Mouse (Mus musculus) bone marrow, adult 2 months (tissue): Measurements from ENCODE around the gene Snrnp48. TPM values are rescaled to one million over a fixed set of nuclear protein-coding genes. Genes with fewer than 3 reads are reported as not detected.

Experiments
- H3K27ac ChIP-seq: fragments of 200-500 bp; 2 replicates; pipeline ENCODE4 v1.5.1; 2012; ENCODE audit warnings: low read depth, mild to moderate bottlenecking, control low read depth, inconsistent platforms, low read length; ENCODE audit not compliant: control insufficient read depth, poor library complexity, insufficient read depth
- H3K4me1 ChIP-seq: fragments of 200-500 bp; 2 replicates; pipeline ENCODE4 v1.6.1; 2011; ENCODE audit warnings: low read length; ENCODE audit not compliant: control insufficient read depth, insufficient read depth
- H3K4me3 ChIP-seq: fragments of 200-500 bp; replicated peaks from 2 replicates; pipeline ENCODE3; 2011; ENCODE audit warnings: mild to moderate bottlenecking, low read depth, low read length, control low read depth; ENCODE audit not compliant: control insufficient read depth
- CTCF ChIP-seq: fragments of 200-500 bp; IDR thresholded peaks from 2 replicates; pipeline ENCODE4 v1.5.1; 2011; ENCODE audit warnings: low read length, control low read depth; ENCODE audit not compliant: control insufficient read depth, insufficient read depth
- POLR2A ChIP-seq: fragments of 200-500 bp; IDR thresholded peaks from 2 replicates; pipeline ENCODE4 v1.6.1; 2011; ENCODE audit warnings: low read depth, mild to moderate bottlenecking, control low read depth, low read length, borderline replicate concordance; ENCODE audit not compliant: control insufficient read depth
- WGBS: fragments of 180-500 bp; shearing (Covaris S2); methylation state at CpG from one replicate; pipeline ENCODE4 v1.1.7; 2018; 5-methylcytosine and 5-hydroxymethylcytosine counted together
- polyA plus RNA-seq: library from polyadenylated mRNA; stranded (reverse); fragments of >200 nt; gene quantifications from 2 replicates; pipeline ENCODE4 v1.2.4, GENCODE M21; 2011; ENCODE audit warnings: low replicate concordance; ENCODE audit not compliant: missing spikeins, insufficient read depth, insufficient read length

The Snrnp48 gene
- polyA plus RNA-seq, 1 experiment = 65.1 TPM

- H3K4me1 ChIP-seq = no peaks in the 10 kb centered on the region
- H3K27ac ChIP-seq = no peak overlapping the region
- 79% methylated on average over 10 of the region's 10 CpGs for WGBS
- TF ChIP-seq POLR2A (no peak), CTCF (no peak)
- H3K4me3 ChIP-seq = no peak overlapping the region
These were observed 11.3 kb upstream of the Snrnp48 start for GRCm38 (mm10) chr13:38193406-38193805.

GRCm38 (mm10) chr13:38201413-38201812, 3.3 kb upstream of the Snrnp48 start:
- Histone ChIP-seq H3K27ac (no peak overlapping the region), H3K4me3 (no peak overlapping the region), H3K4me1 (no peaks in the 10 kb centered on the region)
- 70% methylated on average over 6 of the region's 6 CpGs for WGBS
- TF ChIP-seq POLR2A (no peak), CTCF (no peak)

GRCm38 (mm10) chr13:38204171-38204570, 567 bp upstream of the Snrnp48 start:
- 52% methylated on average over 4 of the region's 4 CpGs for WGBS
- TF ChIP-seq POLR2A = no peak
- no peak overlapping the region for H3K4me3 ChIP-seq
- no peaks in the 10 kb centered on the region for H3K4me1 ChIP-seq
- H3K27ac ChIP-seq = no peak overlapping the region

- no peak overlapping the region for H3K4me3 ChIP-seq
- WGBS = 56% methylated on average over 5 of the region's 5 CpGs
- TF ChIP-seq CTCF = no peak
- no peak for TF ChIP-seq POLR2A
These were observed 6.4 kb downstream of the Snrnp48 start for GRCm38 (mm10) chr13:38211122-38211521.

GRCm38 (mm10) chr13:38218686-38219085, 13.9 kb downstream of the Snrnp48 start:
- Histone ChIP-seq H3K4me1 (no peaks in the 10 kb centered on the region), H3K27ac (no peak overlapping the region), H3K4me3 (no peak overlapping the region)
- WGBS = 86% methylated on average over 3 of the region's 3 CpGs
- no peak for TF ChIP-seq POLR2A
- TF ChIP-seq CTCF = no peak

More at GRCm38 (mm10) chr13:38211122-38211521, 6.4 kb downstream of the Snrnp48 start:
- Histone ChIP-seq H3K4me1 (no peaks in the 10 kb centered on the region; the same call in 1 of the 2 replicates), H3K27ac (no peak overlapping the region)

GRCm38 (mm10) chr13:38220331-38220730, 15.6 kb downstream of the Snrnp48 start:
- H3K4me1 ChIP-seq = no peaks in the 10 kb centered on the region
- H3K4me3 ChIP-seq = no peak overlapping the region
- H3K27ac ChIP-seq = no peak overlapping the region
- WGBS = 86% methylated on average over 6 of the region's 6 CpGs
- no peak for TF ChIP-seq POLR2A
- no peak for TF ChIP-seq CTCF

GRCm38 (mm10) chr13:38230177-38230821, 25.6 kb downstream of the Snrnp48 start:
- no peak overlapping the region for H3K27ac ChIP-seq
- no peaks in the 10 kb centered on the region for H3K4me1 ChIP-seq
- WGBS = 85% methylated on average over 9 of the region's 9 CpGs
- no peak overlapping the region for H3K4me3 ChIP-seq
- TF ChIP-seq CTCF (no peak), POLR2A (no peak)

GRCm38 (mm10) chr13:38232411-38232810, 27.7 kb downstream of the Snrnp48 start:
- H3K4me3 ChIP-seq = no peak overlapping the region
- WGBS = 79% methylated on average over 4 of the region's 4 CpGs

GRCm38 (mm10) chr13:38232856-38233625, 28.3 kb downstream of the Snrnp48 start:
- WGBS = 70% methylated on average over 3 of the region's 3 CpGs
- no peak overlapping the region for H3K27ac ChIP-seq
- TF ChIP-seq CTCF (no peak), POLR2A (no peak)
- H3K4me3 ChIP-seq = no peak overlapping the region
- no peaks in the 10 kb centered on the region for H3K4me1 ChIP-seq

More at GRCm38 (mm10) chr13:38232411-38232810, 27.7 kb downstream of the Snrnp48 start:
- H3K27ac ChIP-seq = no peak overlapping the region
- no peak for TF ChIP-seq CTCF
- TF ChIP-seq POLR2A = no peak
- no peaks in the 10 kb centered on the region for H3K4me1 ChIP-seq
